ENCODE assay signal across 30 mouse cellular contexts in the genomic region with DNA sequence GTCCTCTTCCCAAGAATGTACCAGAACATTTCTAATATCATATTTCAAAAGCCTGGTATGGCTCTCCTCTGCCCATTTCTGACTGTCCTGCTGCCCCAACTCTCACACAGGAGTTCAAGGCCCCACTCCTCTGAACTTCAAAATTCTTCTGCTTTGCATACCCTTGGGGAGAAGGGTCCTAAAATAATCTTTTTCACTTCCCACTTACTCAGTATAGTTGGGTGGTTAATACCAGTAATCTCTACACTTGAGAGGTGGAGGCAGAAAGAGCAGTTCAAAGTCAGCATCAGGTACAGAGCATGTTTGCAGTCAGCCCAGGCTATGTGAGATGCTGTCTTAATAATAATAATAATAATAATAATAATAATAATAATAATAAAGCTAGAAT. TPM values are rescaled to one million over a fixed set of nuclear protein-coding genes. Genes with fewer than 3 reads are reported as not detected.
DNase-seq lines count a peak whose midpoint lies in the region; ATAC-seq and TF ChIP-seq lines count a peak whose summit lies in the region.
"Had no signal": no experiment of that assay in that cellular context is flagged by ENCODE, and none has a peak within 500 bp of the region (broad histone marks: within the 10 kb centered on the region; RNA-seq: fewer than 3 reads in every experiment).

No protein-coding gene starts in this region.

- H3K4me1 ChIP-seq in midbrain, embryonic 11.5 days (ENCODE audit: control insufficient read depth, insufficient read depth, low read length), result peaks cover 4% of the 10 kb centered on the region; the same call in 1 of the 2 replicates
- peaks cover 15% of the 10 kb centered on the region for H3K4me1 ChIP-seq in midbrain, embryonic 10.5 days
- H3K4me1 ChIP-seq: heart, embryonic 15.5 days had no signal

- no peaks in the 10 kb centered on the region for H3K9me3 ChIP-seq in midbrain, embryonic 11.5 days (ENCODE audit: control insufficient read depth, low read length)
- H3K9me3 ChIP-seq in midbrain, embryonic 10.5 days (replicated peaks), result no peaks in the 10 kb centered on the region
- H3K9me3 ChIP-seq: embryonic facial prominence, embryonic 12.5 days; embryonic facial prominence, embryonic 15.5 days; heart, embryonic 12.5 days; heart, embryonic 15.5 days; hindbrain, embryonic 10.5 days; hindbrain, embryonic 13.5 days had no signal

- H3K4me2 ChIP-seq in midbrain, embryonic 11.5 days, result no peak overlapping the region
- peak overlapping the region; percentile 9 for H3K4me2 ChIP-seq in myocyte (ENCODE audit: low read depth)
- H3K4me2 ChIP-seq: embryonic facial prominence, embryonic 12.5 days; embryonic facial prominence, embryonic 15.5 days; heart, embryonic 12.5 days; heart, embryonic 15.5 days; hindbrain, embryonic 13.5 days had no signal

- H3K4me3 ChIP-seq in midbrain, embryonic 11.5 days (ENCODE audit: low read depth, low read length), result no peak overlapping the region
- H3K4me3 ChIP-seq in midbrain, embryonic 10.5 days, result no peak overlapping the region
- no peak overlapping the region for H3K4me3 ChIP-seq in myocyte
- H3K4me3 ChIP-seq: embryonic facial prominence, embryonic 12.5 days; embryonic facial prominence, embryonic 15.5 days; gastrocnemius, adult 2 months; heart, embryonic 12.5 days; heart, embryonic 15.5 days; hindbrain, embryonic 10.5 days; hindbrain, embryonic 13.5 days had no signal

- DNase-seq in midbrain, embryonic 11.5 days (ENCODE audit: low spot score, missing footprints), result peak; percentile 12
- no peak for DNase-seq in midbrain, embryonic 10.5 days (ENCODE audit: low spot score)
- DNase-seq in A20 (ENCODE audit: low read depth, low spot score), result peak; percentile 87
- DNase-seq in gastrocnemius, postnatal 10 days, result no peak
- DNase-seq in thymus, postnatal 0 days (ENCODE audit: low spot score), result no peak
- DNase-seq: adrenal gland, postnatal 10 days; cerebellum, adult 11 months; cerebellum, adult 2 months; cerebellum, adult 9-11 months; cerebellum, postnatal 25 days; forebrain, postnatal 0 days; gastrocnemius, adult 2 months; gastrocnemius, postnatal 25 days; heart, adult 18-20 months; heart, postnatal 10 days; heart, postnatal 36 days had no signal

- H3K36me3 ChIP-seq in midbrain, embryonic 11.5 days (ENCODE audit: control insufficient read depth, insufficient read depth, low read length), result no peaks in the 10 kb centered on the region
- H3K36me3 ChIP-seq in midbrain, embryonic 10.5 days, result no peaks in the 10 kb centered on the region
- no peaks in the 10 kb centered on the region for H3K36me3 ChIP-seq in myocyte (ENCODE audit: control insufficient read depth, insufficient read depth)
- H3K36me3 ChIP-seq: embryonic facial prominence, embryonic 12.5 days; embryonic facial prominence, embryonic 15.5 days; heart, embryonic 12.5 days; heart, embryonic 15.5 days; hindbrain, embryonic 10.5 days; hindbrain, embryonic 13.5 days had no signal

- TF ChIP-seq POLR2A in myocyte (IDR thresholded peaks at IDR 0.05; ENCODE audit: insufficient read length, low read depth), result no peak

- H3K9ac ChIP-seq in midbrain, embryonic 11.5 days (ENCODE audit: low read length), result no peak overlapping the region
- H3K9ac ChIP-seq: embryonic facial prominence, embryonic 12.5 days; embryonic facial prominence, embryonic 15.5 days; forebrain, postnatal 0 days; heart, embryonic 12.5 days; heart, embryonic 15.5 days; hindbrain, embryonic 13.5 days had no signal

- no peaks in the 10 kb centered on the region for H3K27me3 ChIP-seq in midbrain, embryonic 11.5 days (ENCODE audit: control insufficient read depth, insufficient read depth, low read length)
- H3K27me3 ChIP-seq in midbrain, embryonic 10.5 days (ENCODE audit: low read depth, poor library complexity, severe bottlenecking), result no peaks in the 10 kb centered on the region
- no peaks in the 10 kb centered on the region for H3K27me3 ChIP-seq in myocyte (ENCODE audit: control insufficient read depth, insufficient read depth, insufficient read length)
- H3K27me3 ChIP-seq: embryonic facial prominence, embryonic 15.5 days; heart, embryonic 12.5 days; heart, embryonic 15.5 days; hindbrain, embryonic 13.5 days; Patski had no signal

- no peak overlapping the region for H3ac ChIP-seq in myocyte (ENCODE audit: control insufficient read depth, insufficient read length)

- H3K27ac ChIP-seq in midbrain, embryonic 11.5 days (ENCODE audit: low read depth, low read length), result no peak overlapping the region
- H3K27ac ChIP-seq in midbrain, embryonic 10.5 days (replicated peaks), result no peak overlapping the region
- H3K27ac ChIP-seq: embryonic facial prominence, embryonic 12.5 days; embryonic facial prominence, embryonic 15.5 days; gastrocnemius, adult 2 months; heart, embryonic 15.5 days; hindbrain, embryonic 10.5 days; hindbrain, embryonic 13.5 days had no signal

- H3K79me2 ChIP-seq in myocyte (ENCODE audit: control insufficient read depth, insufficient read depth), result no peaks in the 10 kb centered on the region

- ATAC-seq in midbrain, embryonic 11.5 days (ENCODE audit: low FRiP score), result no peak
- ATAC-seq: CD4-positive, CD25-positive, alpha-beta regulatory T cell, adult 4 months; forebrain, embryonic 14.5 days; forebrain, postnatal 0 days; hindbrain, embryonic 16.5 days had no signal

TF ChIP-seq in myocyte, 11 proteins besides CTCF, POLR2A, EP300 and RAD21:
- TF ChIP-seq CEBPB (IDR thresholded peaks at IDR 0.05; ENCODE audit: insufficient read depth, poor library complexity, severe bottlenecking) (no peak), POLR2AphosphoS2 (IDR thresholded peaks at IDR 0.05; ENCODE audit: insufficient read length, low read depth) (no peak), MYOD1 (IDR thresholded peaks at IDR 0.05; ENCODE audit: control insufficient read depth in 1 of 3, insufficient read length in 2 of 3, low read depth in 2 of 3) (no peak), REST (IDR thresholded peaks at IDR 0.05; ENCODE audit: insufficient read depth, insufficient read length) (no peak), TCF3 (IDR thresholded peaks at IDR 0.05; ENCODE audit: insufficient read length, low read depth) (no peak), MAX (IDR thresholded peaks at IDR 0.05; ENCODE audit: low read depth) (no peak), USF1 (IDR thresholded peaks at IDR 0.05; ENCODE audit: low read depth) (no peak), TCF12 (IDR thresholded peaks at IDR 0.05; ENCODE audit: insufficient read depth, poor library complexity, severe bottlenecking) (no peak), SRF (IDR thresholded peaks at IDR 0.05; ENCODE audit: control insufficient read depth, insufficient read length, low read depth) (no peak), E2F4 (IDR thresholded peaks at IDR 0.05; ENCODE audit: insufficient read depth) (no peak), MYOG (IDR thresholded peaks at IDR 0.05; ENCODE audit: control insufficient read depth in 1 of 3, insufficient read depth in 1 of 3, insufficient read length in 2 of 3, low read depth in 2 of 3) (no peak)

RNA-seq across cellular contexts. Expression of gene Kcnmb3, which starts 1.1 kb away (rescaled TPM):
- polyA plus RNA-seq in midbrain, embryonic 11.5 days (2014; fragmentation: Nextera tagmentation; extraction: Ambion mirVana), result 0.08 and 0.15 TPM in 2 replicates
- 0.07 TPM in 1 of 2 replicates, not detected in the other for polyA plus RNA-seq in midbrain, embryonic 10.5 days (2016; fragmentation: Nextera tagmentation; extraction: Ambion mirVana)
- not detected for polyA plus RNA-seq in myocyte (2012; fragmentation: generic; extraction: Trizol)
- under 1 TPM in 1 of 2 experiments, not detected in 1; 0.25 TPM for total RNA-seq in gastrocnemius, postnatal 10 days (2021)
- polyA plus RNA-seq in thymus, postnatal 0 days (2015; fragmentation: Nextera tagmentation; extraction: Ambion mirVana), result 0.09 and 0.21 TPM in 2 replicates
- total RNA-seq: adrenal gland, adult 18-20 months; common myeloid progenitor, adult 5-6 weeks; forebrain, postnatal 0 days; gastrocnemius, adult 2 months; gastrocnemius, postnatal 25 days; heart, adult 18-20 months; heart, postnatal 36 days had no signal
- polyA plus RNA-seq: C2C12; forebrain, embryonic 14.5 days; forebrain, postnatal 0 days; heart, embryonic 12.5 days; heart, embryonic 15.5 days; hindbrain, embryonic 10.5 days; hindbrain, embryonic 13.5 days; Patski had no signal

RNA-seq across cellular contexts. Expression of gene Zfp639, which starts 19.1 kb away (rescaled TPM):
- 42.1 and 50.3 TPM in 2 replicates for polyA plus RNA-seq in midbrain, embryonic 11.5 days (2014; fragmentation: Nextera tagmentation; extraction: Ambion mirVana)
- 40.3 and 43.7 TPM in 2 replicates for polyA plus RNA-seq in midbrain, embryonic 10.5 days (2016; fragmentation: Nextera tagmentation; extraction: Ambion mirVana)
- 25.3 TPM for polyA plus RNA-seq in myocyte (2012; fragmentation: generic; extraction: Trizol)
- total RNA-seq in gastrocnemius, postnatal 10 days (2021), result 10 to 100 TPM; 22.8 to 27.1 TPM
- polyA plus RNA-seq in thymus, postnatal 0 days (2015; fragmentation: Nextera tagmentation; extraction: Ambion mirVana), result 31.8 and 33.0 TPM in 2 replicates

RNA-seq across cellular contexts. Expression of gene Mfn1, which starts 38.3 kb away (rescaled TPM):
- polyA plus RNA-seq in midbrain, embryonic 11.5 days (2014; fragmentation: Nextera tagmentation; extraction: Ambion mirVana), result 29.7 and 31.2 TPM in 2 replicates
- polyA plus RNA-seq in midbrain, embryonic 10.5 days (2016; fragmentation: Nextera tagmentation; extraction: Ambion mirVana), result 22.1 and 33.7 TPM in 2 replicates
- 17.0 TPM for polyA plus RNA-seq in myocyte (2012; fragmentation: generic; extraction: Trizol)
- total RNA-seq in gastrocnemius, postnatal 10 days (2021), result 100 to 1,000 TPM in 1 of 2 experiments, 10 to 100 TPM in 1; 99.2 to 103 TPM
- 11.6 and 16.8 TPM in 2 replicates for polyA plus RNA-seq in thymus, postnatal 0 days (2015; fragmentation: Nextera tagmentation; extraction: Ambion mirVana)

Comparison
In these comparisons a context has a peak if more than half of its experiments do, and no peak if none do; other contexts are left out.
1. DNase-seq: peak in midbrain, embryonic 11.5 days (single experiment) and A20 (single experiment); none in midbrain, embryonic 10.5 days (single experiment), gastrocnemius, postnatal 10 days (single experiment) and thymus, postnatal 0 days (single experiment).